Mouse (Mus musculus): ENCODE data around the gene Gm3854. TPM values are rescaled to one million over a fixed set of nuclear protein-coding genes. Genes with fewer than 3 reads are reported as not detected.

The Gm3854 gene
- polyA plus RNA-seq, 1 experiment: not detected

- Histone ChIP-seq H3K4me1 (ENCODE audit: control insufficient read depth, insufficient read depth, low read length) (no peaks in the 10 kb centered on the region; the same call in 1 of the 2 replicates), H3K27ac (ENCODE audit: insufficient read depth, low read depth, low read length) (no peak overlapping the region), H3K4me3 (ENCODE audit: insufficient read depth, low read depth, low read length) (no peak overlapping the region)
- 87% methylated on average over 8 of the region's 8 CpGs for WGBS
- TF ChIP-seq POLR2A (IDR thresholded peaks at IDR 0.05; ENCODE audit: insufficient read depth, low read depth, low read length): no peak
- TF ChIP-seq CTCF (IDR thresholded peaks at IDR 0.05; ENCODE audit: insufficient read depth, low read depth, low read length): no peak
These were observed 34.9 kb downstream of the Gm3854 start for GRCm38 (mm10) chr7:6378441-6378840.

DNA sequence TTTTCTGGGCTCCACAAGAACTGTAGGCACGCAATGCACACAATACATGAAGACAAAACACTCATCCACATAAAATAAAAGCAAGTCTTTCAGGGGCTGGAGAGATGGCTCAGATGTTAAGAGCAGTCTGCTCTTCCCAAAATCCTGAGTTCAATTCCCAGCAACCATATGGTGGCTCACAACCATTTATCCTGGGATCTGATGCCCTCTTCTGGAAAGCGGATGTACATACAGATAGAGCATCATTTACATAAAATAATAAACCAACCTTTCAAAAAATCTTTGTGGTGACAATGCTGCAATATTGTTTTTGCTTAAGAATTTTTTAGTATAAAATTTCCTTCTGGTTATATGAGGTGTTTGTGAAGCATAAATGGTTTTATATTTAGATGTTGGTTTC is 37.9 kb downstream of the Gm3854 start:
- TF ChIP-seq CTCF (IDR thresholded peaks at IDR 0.05; ENCODE audit: insufficient read depth, low read depth, low read length) (no peak), POLR2A (IDR thresholded peaks at IDR 0.05; ENCODE audit: insufficient read depth, low read depth, low read length) (no peak)
- 88% methylated on average over 2 of the region's 2 CpGs for WGBS

GRCm38 (mm10) chr7:6383044-6383455 is 39.5 kb downstream of the Gm3854 start, which contains the start of gene Zfp28:
TSS of gene Zfp28 (plus strand) at chr7:6383295.
- Histone ChIP-seq H3K4me3 (ENCODE audit: insufficient read depth, low read depth, low read length) (peak within 1 kb of the TSS; percentile 80), H3K27ac (ENCODE audit: insufficient read depth, low read depth, low read length) (no peak within 1 kb of the TSS), H3K4me1 (ENCODE audit: control insufficient read depth, insufficient read depth, low read length) (no peaks in the 10 kb centered on the region; the same call in 1 of the 2 replicates)
- TF ChIP-seq POLR2A (IDR thresholded peaks at IDR 0.05; ENCODE audit: insufficient read depth, low read depth, low read length) (no peak), CTCF (IDR thresholded peaks at IDR 0.05; ENCODE audit: insufficient read depth, low read depth, low read length) (no peak)
- WGBS: under 1% methylated on average over 28 of the region's 28 CpGs

More for the DNA sequence above, 37.9 kb downstream of the Gm3854 start:
- Histone ChIP-seq H3K27ac (ENCODE audit: insufficient read depth, low read depth, low read length) (no peak overlapping the region), H3K4me3 (ENCODE audit: insufficient read depth, low read depth, low read length) (no peak overlapping the region), H3K4me1 (ENCODE audit: control insufficient read depth, insufficient read depth, low read length) (no peaks in the 10 kb centered on the region; the same call in 1 of the 2 replicates)

GRCm38 (mm10) chr7:6384011-6384410 is 40.5 kb downstream of the Gm3854 start:
- TF ChIP-seq POLR2A (IDR thresholded peaks at IDR 0.05; ENCODE audit: insufficient read depth, low read depth, low read length) (no peak), CTCF (IDR thresholded peaks at IDR 0.05; ENCODE audit: insufficient read depth, low read depth, low read length) (no peak)

GRCm38 (mm10) chr7:6386995-6387394 is 43.4 kb downstream of the Gm3854 start:
- H3K27ac ChIP-seq (ENCODE audit: insufficient read depth, low read depth, low read length): no peak overlapping the region
- no peaks in the 10 kb centered on the region; the same call in 1 of the 2 replicates for H3K4me1 ChIP-seq (ENCODE audit: control insufficient read depth, insufficient read depth, low read length)
- 87% methylated on average over 8 of the region's 8 CpGs for WGBS

More at GRCm38 (mm10) chr7:6384011-6384410, 40.5 kb downstream of the Gm3854 start:
- H3K4me3 ChIP-seq (ENCODE audit: insufficient read depth, low read depth, low read length): no peak overlapping the region
- WGBS: 60% methylated on average over 8 of the region's 8 CpGs
- no peaks in the 10 kb centered on the region; the same call in 1 of the 2 replicates for H3K4me1 ChIP-seq (ENCODE audit: control insufficient read depth, insufficient read depth, low read length)
- no peak overlapping the region for H3K27ac ChIP-seq (ENCODE audit: insufficient read depth, low read depth, low read length)

GRCm38 (mm10) chr7:6388971-6389370 is 45.4 kb downstream of the Gm3854 start:
- 92% methylated on average over 5 of the region's 5 CpGs for WGBS
- Histone ChIP-seq H3K4me1 (ENCODE audit: control insufficient read depth, insufficient read depth, low read length) (no peaks in the 10 kb centered on the region), H3K4me3 (ENCODE audit: insufficient read depth, low read depth, low read length) (no peak overlapping the region), H3K27ac (ENCODE audit: insufficient read depth, low read depth, low read length) (no peak overlapping the region)
- TF ChIP-seq POLR2A (IDR thresholded peaks at IDR 0.05; ENCODE audit: insufficient read depth, low read depth, low read length) (no peak), CTCF (IDR thresholded peaks at IDR 0.05; ENCODE audit: insufficient read depth, low read depth, low read length) (no peak)

More at GRCm38 (mm10) chr7:6386995-6387394, 43.4 kb downstream of the Gm3854 start:
- no peak overlapping the region for H3K4me3 ChIP-seq (ENCODE audit: insufficient read depth, low read depth, low read length)
- no peak for TF ChIP-seq CTCF (IDR thresholded peaks at IDR 0.05; ENCODE audit: insufficient read depth, low read depth, low read length)
- TF ChIP-seq POLR2A (IDR thresholded peaks at IDR 0.05; ENCODE audit: insufficient read depth, low read depth, low read length): no peak

DNA sequence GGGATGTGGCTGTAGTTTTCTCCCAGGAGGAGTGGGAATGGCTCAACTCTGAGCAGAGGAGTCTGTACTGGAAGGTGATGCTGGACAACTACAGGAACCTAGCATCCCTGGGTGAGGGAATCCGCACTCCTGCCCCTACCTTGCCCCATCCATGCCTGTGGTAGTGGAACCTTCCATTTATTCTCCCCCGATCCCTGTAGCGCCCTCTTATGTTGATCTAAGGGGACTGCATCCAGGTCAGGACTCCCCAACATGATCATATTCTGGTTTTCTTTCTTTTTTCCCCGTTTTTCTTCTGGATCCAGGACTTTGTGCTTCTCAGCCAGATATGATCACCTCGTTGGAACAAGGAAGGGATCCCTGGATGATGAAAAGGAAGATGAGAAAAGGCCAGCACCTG is 45.9 kb downstream of the Gm3854 start:
- WGBS: 68% methylated on average over 5 of the region's 5 CpGs

DNA sequence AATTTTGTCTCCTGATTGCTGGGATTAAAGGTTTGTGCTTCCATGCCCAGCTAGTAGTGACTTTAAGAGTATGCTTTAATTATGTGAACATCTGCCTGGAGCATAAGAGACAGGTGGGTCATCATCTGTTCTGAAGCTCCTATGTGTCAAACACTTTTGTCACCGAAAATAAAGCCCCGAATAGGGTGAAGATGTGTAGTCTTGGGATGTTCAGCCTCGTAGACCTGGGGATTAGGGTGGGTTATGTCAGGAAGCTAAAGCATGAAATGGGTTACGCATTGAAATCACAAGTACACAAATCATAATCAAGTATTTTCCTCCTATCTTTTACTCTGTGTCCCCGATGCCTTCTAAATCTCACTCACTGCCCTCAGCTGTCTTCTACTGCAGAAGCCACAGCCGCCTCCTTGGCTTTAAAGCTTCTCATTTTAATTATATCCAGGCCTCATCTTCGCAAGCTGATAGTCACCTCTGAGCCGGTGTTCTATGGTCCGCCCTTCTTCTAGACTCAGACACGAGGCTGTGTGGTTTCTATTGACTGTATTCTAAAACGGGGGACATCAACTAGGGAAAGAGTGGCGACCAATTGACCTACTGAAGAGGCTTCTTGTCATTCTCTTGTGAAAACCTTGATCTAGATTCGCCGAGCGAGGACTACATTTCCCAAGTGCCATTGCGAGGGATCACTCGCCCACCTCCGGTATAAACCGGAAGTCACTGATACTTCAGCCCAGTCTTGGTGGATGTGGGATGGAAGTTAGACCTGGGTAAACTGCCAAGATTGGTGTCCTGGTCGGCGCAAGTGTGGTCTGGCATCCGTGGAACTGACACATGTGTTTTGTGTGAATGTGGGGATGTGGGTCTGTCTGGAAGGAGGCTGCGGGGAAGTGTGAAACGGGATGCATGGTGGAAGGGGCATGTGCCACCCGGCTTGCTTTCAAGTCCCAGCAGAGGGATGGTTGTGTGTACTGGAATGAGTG is 54.7 kb downstream of the Gm3854 start, which contains the start of gene Smim17:
Smim17 (plus strand) TSS at position 720 of the 980 bp plus-strand sequence.
- peak within 1 kb of the TSS; percentile 43; the same call in 1 of the 2 replicates for H3K27ac ChIP-seq (ENCODE audit: insufficient read depth, low read depth, low read length)
- 20% methylated on average over 25 of the region's 25 CpGs for WGBS
- TF ChIP-seq CTCF (IDR thresholded peaks at IDR 0.05; ENCODE audit: insufficient read depth, low read depth, low read length) (no peak), POLR2A (IDR thresholded peaks at IDR 0.05; ENCODE audit: insufficient read depth, low read depth, low read length) (peak; percentile 42; the same call in 1 of the 2 replicates)
- peak within 1 kb of the TSS; percentile 86 for H3K4me3 ChIP-seq (ENCODE audit: insufficient read depth, low read depth, low read length)
- no peaks in the 10 kb centered on the region for H3K4me1 ChIP-seq (ENCODE audit: control insufficient read depth, insufficient read depth, low read length)

More for the DNA sequence above, 45.9 kb downstream of the Gm3854 start:
- no peak for TF ChIP-seq POLR2A (IDR thresholded peaks at IDR 0.05; ENCODE audit: insufficient read depth, low read depth, low read length)
- no peak for TF ChIP-seq CTCF (IDR thresholded peaks at IDR 0.05; ENCODE audit: insufficient read depth, low read depth, low read length)
- Histone ChIP-seq H3K27ac (ENCODE audit: insufficient read depth, low read depth, low read length) (no peak overlapping the region), H3K4me1 (ENCODE audit: control insufficient read depth, insufficient read depth, low read length) (no peaks in the 10 kb centered on the region), H3K4me3 (ENCODE audit: insufficient read depth, low read depth, low read length) (no peak overlapping the region)

Other genes starting within 250 kb of the Gm3854 start
- gene Zfp787, start 187.8 kb upstream of the Gm3854 start, polyA plus RNA-seq (2012; ENCODE audit: insufficient read depth, insufficient read length, low replicate concordance, missing spikeins): not detected in 2 replicates
- gene Zfp444, start 171.5 kb upstream of the Gm3854 start, polyA plus RNA-seq (2012; ENCODE audit: insufficient read depth, insufficient read length, low replicate concordance, missing spikeins): not detected in 2 replicates
- gene Galp, start 146.7 kb upstream of the Gm3854 start, polyA plus RNA-seq (2012; ENCODE audit: insufficient read depth, insufficient read length, low replicate concordance, missing spikeins): not detected in 2 replicates
- gene Zscan5b, start 121.5 kb upstream of the Gm3854 start, polyA plus RNA-seq (2012; ENCODE audit: insufficient read depth, insufficient read length, low replicate concordance, missing spikeins): not detected in 2 replicates
- gene Epp13, start 91.0 kb upstream of the Gm3854 start, polyA plus RNA-seq (2012; ENCODE audit: insufficient read depth, insufficient read length, low replicate concordance, missing spikeins): not detected in 2 replicates
- not detected in 2 replicates for gene Zfp667, start 57.2 kb upstream of the Gm3854 start, polyA plus RNA-seq (2012; ENCODE audit: insufficient read depth, insufficient read length, low replicate concordance, missing spikeins)
- not detected in 2 replicates for gene Zfp583, start 12.5 kb upstream of the Gm3854 start, polyA plus RNA-seq (2012; ENCODE audit: insufficient read depth, insufficient read length, low replicate concordance, missing spikeins)
- gene Zfp78, start 19.5 kb downstream of the Gm3854 start, polyA plus RNA-seq (2012; ENCODE audit: insufficient read depth, insufficient read length, low replicate concordance, missing spikeins): not detected in 2 replicates
- gene Zfp28, start 39.5 kb downstream of the Gm3854 start, polyA plus RNA-seq (2012; ENCODE audit: insufficient read depth, insufficient read length, low replicate concordance, missing spikeins): not detected in 2 replicates
- not detected in 2 replicates for gene Smim17, start 55.0 kb downstream of the Gm3854 start, polyA plus RNA-seq (2012; ENCODE audit: insufficient read depth, insufficient read length, low replicate concordance, missing spikeins)
- gene Gm20715, start 66.5 kb downstream of the Gm3854 start, polyA plus RNA-seq (2012; ENCODE audit: insufficient read depth, insufficient read length, low replicate concordance, missing spikeins): not detected in 2 replicates
- gene Olfr1344, start 94.9 kb downstream of the Gm3854 start, polyA plus RNA-seq (2012; ENCODE audit: insufficient read depth, insufficient read length, low replicate concordance, missing spikeins): not detected in 2 replicates
- gene Olfr1336, start 112.4 kb downstream of the Gm3854 start, polyA plus RNA-seq (2012; ENCODE audit: insufficient read depth, insufficient read length, low replicate concordance, missing spikeins): not detected in 2 replicates
- gene Olfr1346, start 123.3 kb downstream of the Gm3854 start, polyA plus RNA-seq (2012; ENCODE audit: insufficient read depth, insufficient read length, low replicate concordance, missing spikeins): not detected in 2 replicates
- gene Olfr5, start 143.2 kb downstream of the Gm3854 start, polyA plus RNA-seq (2012; ENCODE audit: insufficient read depth, insufficient read length, low replicate concordance, missing spikeins): not detected in 2 replicates
- gene Olfr1347, start 156.0 kb downstream of the Gm3854 start, polyA plus RNA-seq (2012; ENCODE audit: insufficient read depth, insufficient read length, low replicate concordance, missing spikeins): not detected in 2 replicates
- gene Olfr1348, start 165.0 kb downstream of the Gm3854 start, polyA plus RNA-seq (2012; ENCODE audit: insufficient read depth, insufficient read length, low replicate concordance, missing spikeins): not detected in 2 replicates
- gene Olfr1349, start 179.2 kb downstream of the Gm3854 start, polyA plus RNA-seq (2012; ENCODE audit: insufficient read depth, insufficient read length, low replicate concordance, missing spikeins): not detected in 2 replicates
- gene Olfr1350, start 221.1 kb downstream of the Gm3854 start, polyA plus RNA-seq (2012; ENCODE audit: insufficient read depth, insufficient read length, low replicate concordance, missing spikeins): not detected in 2 replicates